Mouse (Mus musculus) E14TG2a.4 (cell line): ENCODE results near the gene Kcne2.

Experiments
- CTCF ChIP-seq: conservative IDR thresholded peaks from 2 replicates; pipeline ENCODE4 v1.5.1; 2014; ENCODE audit warnings: low read length
- NANOG ChIP-seq: IDR thresholded peaks from 2 replicates; pipeline ENCODE4 v1.6.1; 2014; ENCODE audit warnings: borderline replicate concordance, low read length, mixed read lengths
- POU5F1 ChIP-seq: IDR thresholded peaks from 2 replicates; pipeline ENCODE4 v1.6.1; 2014; ENCODE audit warnings: low read length, borderline replicate concordance

DNA sequence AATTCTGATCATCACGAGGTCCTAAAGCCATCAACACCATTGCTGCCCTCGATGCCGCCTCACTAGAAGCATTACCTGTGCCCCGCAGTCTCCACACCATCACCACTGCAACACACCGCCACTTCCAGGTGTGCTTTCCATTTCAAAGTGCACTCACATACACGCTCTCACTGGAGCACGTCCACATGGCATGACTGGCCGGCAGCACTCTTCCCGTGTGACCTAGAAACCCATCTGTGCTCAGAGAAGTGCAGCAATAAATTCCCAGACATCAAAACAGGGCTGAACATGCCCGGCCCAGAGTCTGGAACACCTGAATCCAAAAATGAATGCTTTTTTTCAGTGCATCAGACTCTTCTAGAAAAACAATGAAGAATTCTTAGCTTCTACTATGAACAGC, 35.7 kb downstream of the Kcne2 start:
- no peak for TF ChIP-seq CTCF
- TF ChIP-seq NANOG = no peak
- no peak for TF ChIP-seq POU5F1
